Mouse (Mus musculus) liver, postnatal 0 days (tissue): ENCODE data around the gene Abcb5.

ENCODE experiments used
- CTCF ChIP-seq: sonication (generic); IDR thresholded peaks from 2 replicates; pipeline ENCODE4 v1.5.1; 2016; ENCODE audit warnings: antibody characterized with exemption, low read depth
- EP300 ChIP-seq: IDR thresholded peaks from 2 replicates; pipeline ENCODE4 v1.6.1; 2016; ENCODE audit warnings: antibody characterized with exemption, low read depth, mild to moderate bottlenecking

- no peak for TF ChIP-seq CTCF
- no peak for TF ChIP-seq EP300
These were observed 128.0 kb downstream of the Abcb5 start for GRCm38 (mm10) chr12:118838260-118838659.
